Mouse (Mus musculus): ENCODE measurements around the gene Syt13.

Syt13 gene

DNA sequence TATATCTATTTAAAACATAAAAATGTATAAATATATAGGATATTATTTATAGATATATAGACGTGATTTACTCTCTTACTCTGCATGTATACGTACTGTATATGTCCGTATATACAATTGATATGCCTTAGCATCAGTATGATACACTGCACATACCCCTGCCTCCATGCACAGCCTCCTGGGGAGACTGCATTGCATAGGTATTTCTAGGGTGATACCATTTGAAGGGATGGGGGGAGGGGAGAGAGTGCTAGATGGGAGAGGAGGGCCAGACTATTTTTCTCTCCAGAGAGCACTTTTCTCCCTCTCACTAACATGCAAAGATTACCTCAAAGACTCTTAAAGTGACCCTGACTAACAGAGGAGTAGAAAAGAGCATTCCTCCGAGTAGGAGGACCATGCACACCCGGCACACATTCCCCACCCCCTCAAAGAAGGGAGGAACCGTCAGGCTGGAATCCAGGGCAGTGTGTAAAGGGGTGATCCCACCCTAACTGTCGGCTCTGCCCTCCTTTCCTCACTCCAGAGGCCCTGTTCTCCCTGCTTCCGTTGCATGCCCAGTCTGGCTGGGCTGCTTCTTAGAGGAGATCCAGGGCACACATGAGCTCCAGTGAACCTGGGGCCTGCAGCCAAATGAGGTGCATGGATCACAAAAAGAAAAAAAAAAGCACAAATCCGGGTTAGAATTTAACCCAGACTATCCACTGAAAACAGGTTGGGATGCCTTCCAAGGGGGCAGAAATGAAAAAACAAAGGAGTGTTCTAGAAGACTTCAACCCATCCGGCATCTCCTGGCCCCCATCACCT lies 52.3 kb downstream of the Syt13 start:
- DNase-seq, result no peak

DNA sequence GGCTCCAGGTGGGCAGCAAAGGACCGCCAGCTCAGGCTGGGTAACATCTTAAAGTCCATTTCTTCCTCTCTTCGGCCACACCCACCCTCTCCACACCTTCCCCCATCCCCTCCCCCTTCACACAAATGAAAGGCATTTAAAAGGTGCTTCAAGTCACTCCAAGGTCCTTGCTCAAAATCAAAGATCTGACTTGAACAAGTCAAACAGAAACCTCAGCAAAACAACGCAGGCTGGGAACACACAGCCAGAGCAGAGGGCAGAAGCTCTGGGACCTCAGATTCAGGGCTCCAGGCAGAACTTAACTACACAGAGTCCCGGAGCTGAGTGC lies 52.9 kb downstream of the Syt13 start:
- no peak for DNase-seq

DNA sequence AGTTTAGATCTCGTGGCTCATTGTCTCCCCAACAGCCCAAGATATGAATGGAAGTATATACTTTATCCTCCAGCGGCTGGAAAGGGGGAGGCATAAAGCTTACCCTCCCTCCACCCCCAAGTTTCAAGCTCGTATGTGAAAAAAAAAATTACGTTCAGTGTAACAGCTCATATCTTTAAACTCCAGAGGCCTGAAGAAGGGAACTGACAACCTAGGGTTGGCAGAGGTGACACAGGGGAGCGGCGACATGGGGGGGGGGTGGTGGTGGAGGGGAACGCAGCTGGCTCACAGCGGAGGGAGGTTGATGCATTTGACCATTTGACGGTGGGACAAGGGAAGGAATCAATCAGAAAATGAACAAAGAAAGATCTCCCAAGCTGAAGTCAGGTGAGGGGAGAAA lies 56.2 kb downstream of the Syt13 start:
- DNase-seq, result no peak

- no peak for DNase-seq
These were observed 56.6 kb downstream of the Syt13 start for GRCm38 (mm10) chr2:92971536-92971935.

- no peak for DNase-seq
These were observed 57.2 kb downstream of the Syt13 start for GRCm38 (mm10) chr2:92972071-92972470.

DNA sequence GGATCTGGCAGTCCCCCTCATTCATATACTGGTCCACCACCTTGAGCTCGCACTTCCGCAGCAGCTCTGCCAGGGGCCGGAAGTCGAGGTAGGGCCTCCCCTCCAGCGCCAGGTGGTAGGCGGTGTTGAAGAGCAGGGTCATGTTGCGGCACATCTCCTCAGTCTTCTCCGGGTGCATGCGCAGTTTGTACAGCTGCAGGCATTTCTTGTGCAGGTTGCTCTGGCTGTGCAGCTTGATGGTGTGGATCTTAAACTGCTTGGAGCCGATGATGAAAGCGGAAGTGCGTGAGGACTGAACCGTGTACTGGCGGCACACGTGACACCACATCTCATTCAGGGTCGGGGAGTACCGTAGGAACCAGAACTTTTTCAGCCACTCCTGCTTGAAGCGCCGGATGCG lies 58.7 kb downstream of the Syt13 start:
- no peak for DNase-seq

GRCm38 (mm10) chr2:92975031-92975790 lies 60.3 kb downstream of the Syt13 start:
- no peak for DNase-seq

- DNase-seq, result no peak
These were observed 65.3 kb downstream of the Syt13 start for GRCm38 (mm10) chr2:92980165-92980564.

- no peak for DNase-seq
These were observed 67.8 kb downstream of the Syt13 start for GRCm38 (mm10) chr2:92982591-92983272.

DNA sequence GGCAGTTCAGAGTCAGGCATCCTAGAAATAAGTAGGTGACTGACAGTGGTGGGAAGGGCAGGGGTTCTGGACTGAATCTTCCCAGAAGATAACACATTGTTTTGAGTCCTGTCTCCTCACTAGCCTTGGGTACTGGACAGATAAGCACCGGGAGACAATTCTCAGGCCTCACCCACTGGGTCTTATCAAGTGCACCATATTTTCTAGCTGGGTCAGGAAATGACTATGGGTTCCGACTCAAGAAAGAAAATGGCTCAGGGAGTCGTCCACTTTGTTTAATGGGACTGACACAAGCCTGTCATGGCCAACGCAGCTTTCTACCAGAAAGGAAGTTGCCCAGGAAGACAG lies 68.3 kb downstream of the Syt13 start:
- no peak for DNase-seq

- DNase-seq, result no peak
These were observed 69.6 kb downstream of the Syt13 start for GRCm38 (mm10) chr2:92984321-92985108.

GRCm38 (mm10) chr2:92985171-92985570 lies 70.3 kb downstream of the Syt13 start:
- DNase-seq, result no peak

DNA sequence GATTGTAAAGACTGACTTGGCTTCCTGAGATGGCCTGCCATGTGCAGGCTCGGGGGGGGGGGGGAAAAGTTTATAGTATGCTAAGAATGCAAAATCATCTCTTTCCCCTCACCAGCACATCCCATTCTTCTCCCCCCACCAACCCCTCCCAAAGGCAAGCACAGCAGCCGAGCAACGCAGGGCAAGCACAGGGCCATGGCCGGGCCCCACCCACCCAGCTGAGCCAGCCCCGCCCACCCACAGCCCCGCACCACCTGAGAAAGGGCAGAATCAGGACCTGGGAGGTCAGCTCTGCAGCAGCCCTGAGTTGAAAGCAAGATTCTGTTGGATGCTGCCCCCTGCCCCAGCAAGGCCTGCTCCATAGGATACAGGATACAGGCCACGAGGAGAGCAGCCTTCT lies 70.7 kb downstream of the Syt13 start:
- DNase-seq, result no peak

- DNase-seq, result no peak
These were observed 72.3 kb downstream of the Syt13 start for GRCm38 (mm10) chr2:92987108-92987618.

GRCm38 (mm10) chr2:92987901-92988631 lies 73.2 kb downstream of the Syt13 start:
- DNase-seq, result peak; percentile 46

DNA sequence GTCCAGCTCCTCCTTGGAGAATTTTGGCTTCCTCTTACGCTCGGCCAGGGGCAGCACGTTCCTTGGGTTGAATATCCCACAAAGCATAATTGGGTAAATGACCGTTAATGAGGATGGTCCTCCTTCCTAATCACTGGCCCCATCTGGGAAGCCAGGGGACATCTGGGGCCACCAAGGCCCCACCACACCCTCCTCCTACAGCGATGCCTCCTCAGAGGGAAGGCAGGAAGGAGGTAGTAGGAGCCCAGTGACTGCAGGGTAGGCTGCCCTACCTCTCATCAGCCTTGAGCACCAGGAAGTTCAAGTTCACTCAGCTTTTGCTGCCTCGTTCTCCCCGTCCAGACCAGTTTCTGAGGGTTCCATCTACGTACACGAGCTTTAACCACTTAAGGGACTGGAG lies 74.7 kb downstream of the Syt13 start:
- no peak for DNase-seq

DNA sequence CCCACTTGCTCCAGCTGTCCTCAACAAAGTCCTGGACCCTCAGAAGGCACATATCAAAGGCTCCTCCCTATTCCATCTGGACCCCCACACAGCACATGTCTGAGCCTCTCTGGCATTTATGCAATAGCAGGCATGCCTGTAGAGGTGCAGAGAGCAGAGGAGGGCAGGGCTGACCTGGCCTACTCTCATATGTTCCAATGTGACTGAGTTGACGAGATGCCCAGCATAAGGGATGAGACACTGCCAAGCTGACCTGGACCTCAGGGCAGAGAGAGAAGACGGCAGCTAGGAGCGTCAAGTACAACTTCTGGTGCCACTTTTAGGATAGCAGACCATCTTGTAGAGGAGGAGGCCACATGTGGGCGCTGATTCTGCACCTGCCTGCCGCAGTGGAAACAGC lies 77.1 kb downstream of the Syt13 start:
- DNase-seq, result no peak

GRCm38 (mm10) chr2:93005028-93005427 lies 90.1 kb downstream of the Syt13 start:
- DNase-seq, result no peak

All from cerebellum, adult 11-12 months (tissue).